Mouse (Mus musculus): ENCODE results near the gene Kmt2c.
"Not testable (repeated sequence)": the region's sequence is repeated elsewhere in the genome, so short reads cannot be mapped to it uniquely, and the experiment has no call there.

The Kmt2c gene

DNA sequence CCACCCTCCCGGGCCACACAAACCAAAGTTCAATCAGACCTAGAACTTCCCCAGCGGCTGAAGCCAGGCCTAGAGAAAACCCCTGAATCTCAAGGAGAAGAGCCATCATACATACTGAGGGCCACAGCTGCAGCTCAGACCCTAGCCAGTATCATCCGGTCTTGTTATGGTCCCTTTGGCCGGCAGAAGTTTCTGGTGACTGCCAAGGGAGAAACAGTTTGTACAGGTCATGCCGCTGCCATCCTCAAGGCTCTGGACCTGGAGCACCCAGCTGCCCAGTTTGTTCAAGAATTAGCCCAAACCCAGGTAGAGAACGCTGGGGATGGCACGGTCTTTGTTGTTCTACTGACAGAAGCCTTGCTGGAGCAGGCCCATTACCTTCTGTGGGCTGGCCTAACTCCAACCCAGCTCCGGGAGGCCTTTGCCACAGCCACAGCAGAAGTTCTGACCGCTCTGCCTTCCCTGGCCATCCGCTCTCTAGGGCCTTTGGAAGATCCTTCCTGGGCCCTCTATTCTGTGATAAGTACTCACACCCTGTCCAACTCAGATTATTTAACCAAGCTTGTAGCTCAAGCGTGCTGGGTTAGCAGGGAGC is 17.8 kb upstream of the Kmt2c start:
- no peak for DNase-seq (ENCODE audit: low spot score in 2 of 2)

DNA sequence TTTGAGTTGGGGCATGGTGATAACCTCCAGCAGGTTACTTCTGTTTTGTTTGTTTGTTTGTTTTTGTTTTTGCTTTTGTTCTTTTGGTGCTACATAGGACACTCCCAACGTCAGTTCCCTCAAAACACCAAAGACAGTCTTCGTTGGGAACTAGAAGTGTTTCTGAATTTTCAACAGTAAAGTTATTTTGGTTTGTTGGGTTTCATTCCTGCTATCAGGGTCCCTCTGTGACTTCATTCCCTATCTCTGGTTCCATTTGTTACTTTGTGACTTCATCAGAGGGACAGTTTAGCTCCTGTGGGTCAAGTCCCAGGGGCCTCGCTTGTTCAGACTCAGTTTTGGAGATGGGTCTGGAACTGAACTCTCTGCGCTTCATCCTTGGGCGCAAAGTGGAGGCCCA is 17.2 kb upstream of the Kmt2c start, which contains the start of gene Cct8l1:
TSS of gene Cct8l1 (plus strand) at position 301 of the 400 bp plus-strand sequence.
- DNase-seq (ENCODE audit: low spot score in 2 of 2): no peak

DNA sequence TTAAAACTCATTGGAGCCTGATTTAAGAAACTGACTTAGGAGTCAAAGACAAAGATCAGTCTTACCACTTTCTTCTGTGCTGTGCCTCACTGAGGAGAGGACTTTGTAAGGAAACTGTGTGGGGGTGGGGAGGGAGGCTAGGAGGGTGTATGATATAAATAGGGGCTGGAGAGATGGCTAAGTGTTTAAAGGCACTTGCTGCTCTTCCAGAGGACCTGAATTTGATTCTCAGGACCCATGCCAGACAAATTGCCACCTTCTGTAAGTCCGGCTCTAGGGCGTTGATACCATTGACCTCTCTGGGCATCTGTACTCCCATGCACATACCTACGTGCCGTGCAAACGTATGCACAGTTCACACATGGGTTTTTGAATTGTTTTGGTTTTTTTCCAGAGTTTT is 7.5 kb upstream of the Kmt2c start:
- no peak for DNase-seq (ENCODE audit: low spot score in 2 of 2)

DNA sequence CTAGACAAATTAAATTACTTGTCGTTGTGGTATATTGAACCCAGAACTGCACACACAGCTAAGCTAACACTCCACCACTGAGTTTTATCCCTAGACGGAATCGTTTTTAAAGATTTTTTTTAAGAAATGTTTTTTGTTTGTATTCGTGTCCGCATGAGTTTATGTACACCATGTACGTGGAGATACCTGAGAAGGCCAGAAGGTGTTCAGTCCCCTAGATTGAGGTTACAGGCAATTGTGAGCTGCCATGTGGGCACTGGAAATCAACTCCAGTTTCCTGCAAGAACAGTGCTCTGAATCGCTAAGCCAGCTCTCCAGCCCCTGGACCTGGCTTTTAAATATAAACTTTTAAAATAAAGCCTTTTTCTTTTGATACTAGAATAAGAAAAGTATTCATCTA is 2.1 kb upstream of the Kmt2c start:
- DNase-seq (ENCODE audit: low spot score in 2 of 2): no peak

DNA sequence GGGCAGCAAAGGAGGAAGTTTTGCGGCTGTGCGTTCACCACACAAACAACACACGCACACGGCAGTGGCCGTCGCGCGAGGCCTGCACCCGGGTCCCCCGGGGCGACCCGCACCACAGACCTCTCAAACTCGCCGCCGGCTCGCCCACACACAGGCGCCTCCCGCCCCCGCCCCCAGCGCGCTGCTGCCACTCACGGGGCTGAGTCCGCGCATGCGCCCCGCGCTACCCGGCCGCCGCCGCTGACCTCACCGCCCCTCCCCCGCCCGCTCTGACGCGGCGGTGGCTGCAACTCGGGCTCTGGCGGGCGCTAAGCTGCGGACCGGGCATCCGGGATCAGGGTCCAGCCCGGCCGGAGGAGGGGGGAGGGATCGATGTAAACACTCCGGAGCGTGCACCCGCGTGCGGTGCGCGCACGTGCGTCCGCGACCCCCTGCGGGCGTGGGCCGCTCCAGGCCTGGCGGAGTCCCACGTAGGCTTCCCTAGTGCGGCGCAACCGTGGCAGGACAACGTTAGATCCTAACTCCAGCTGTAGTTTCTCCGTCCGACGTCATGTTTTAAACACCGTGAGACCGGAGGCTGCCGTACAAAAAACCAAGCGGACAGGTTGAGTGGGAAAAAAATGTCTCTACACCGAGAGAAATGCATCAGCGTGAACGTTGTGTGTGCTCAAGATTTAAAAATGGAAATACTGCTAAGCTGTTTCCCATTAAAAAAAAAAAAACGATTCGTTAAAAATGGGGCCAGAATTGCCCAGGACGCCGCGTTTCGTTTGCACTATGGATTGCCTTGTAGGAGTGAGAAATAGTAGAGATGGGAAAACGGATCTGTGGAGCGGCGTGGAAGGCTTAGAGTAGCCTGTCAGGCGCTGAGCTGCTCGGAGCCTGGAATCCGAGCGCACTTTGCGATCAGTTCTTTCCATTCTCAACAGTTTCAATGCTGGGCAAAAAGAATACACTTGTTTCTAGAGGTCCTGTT is 1.1 kb upstream of the Kmt2c start:
- peak; percentile 98 to 99 for DNase-seq (ENCODE audit: low spot score in 2 of 2)

DNA sequence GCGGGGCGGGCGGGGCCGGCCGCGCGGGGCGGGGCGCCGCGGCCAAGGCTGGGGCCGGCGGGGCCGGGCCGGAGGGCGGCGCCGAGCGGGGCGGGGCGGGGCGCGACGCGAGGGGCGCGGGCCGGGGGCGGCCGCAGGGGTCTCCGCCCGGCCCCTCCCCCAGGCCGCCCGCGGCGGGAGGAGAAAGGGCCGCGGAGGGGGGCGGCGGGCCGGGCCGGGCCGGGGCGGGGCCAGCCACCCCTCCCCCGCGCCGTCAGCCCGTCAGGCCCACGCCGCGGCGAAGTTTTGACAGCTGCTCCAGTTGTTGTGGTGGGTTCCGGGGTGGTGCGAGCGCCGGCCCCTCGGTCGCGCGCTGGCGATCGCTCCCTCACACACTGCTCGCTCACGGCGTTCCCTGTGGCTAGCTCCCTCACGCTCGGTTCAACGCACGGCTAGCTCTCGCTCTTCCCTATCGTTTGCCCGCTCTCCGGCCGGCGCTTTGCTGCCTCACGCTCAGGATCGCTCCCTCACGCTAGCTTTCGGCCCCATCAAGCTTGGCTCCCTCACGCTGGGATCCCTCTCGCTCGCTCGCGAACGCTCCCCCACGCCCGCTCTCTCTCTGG is 339 bp upstream of the Kmt2c start:
- peak; percentile 73 to 74 for DNase-seq (ENCODE audit: low spot score in 2 of 2)

DNA sequence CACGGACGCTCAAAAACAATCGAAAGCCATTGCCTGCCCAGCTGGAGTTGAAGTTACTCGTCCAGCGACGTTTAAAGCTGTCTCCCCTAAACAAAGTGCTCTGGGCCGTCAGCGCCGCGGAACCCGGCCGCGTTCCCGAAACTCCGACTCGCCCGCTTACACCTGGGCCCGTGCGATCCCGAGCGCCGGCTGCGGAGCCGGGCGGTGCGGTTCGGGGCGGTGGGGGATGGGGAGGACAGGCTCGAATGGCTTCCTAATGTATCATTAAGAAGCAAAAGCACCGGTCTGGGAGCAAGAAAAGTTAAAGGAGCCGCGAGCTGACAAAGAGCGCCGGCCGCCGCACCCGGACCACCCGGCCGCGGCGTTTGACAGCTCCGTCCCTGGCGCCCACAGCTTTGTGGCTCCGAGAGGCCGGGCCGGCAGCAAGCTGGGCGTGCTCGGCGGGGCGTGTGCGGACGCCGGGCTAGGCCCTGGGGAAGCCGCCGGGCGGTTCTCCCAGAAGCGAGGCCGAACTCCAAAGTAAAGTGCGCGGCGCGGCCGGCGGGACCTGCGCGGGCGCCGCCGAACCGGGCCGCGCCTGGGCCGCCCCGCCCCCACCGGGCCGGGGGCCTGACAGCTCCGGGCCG is 750 bp downstream of the Kmt2c start:
- DNase-seq (ENCODE audit: low spot score in 2 of 2): peak; percentile 52 to 62

DNA sequence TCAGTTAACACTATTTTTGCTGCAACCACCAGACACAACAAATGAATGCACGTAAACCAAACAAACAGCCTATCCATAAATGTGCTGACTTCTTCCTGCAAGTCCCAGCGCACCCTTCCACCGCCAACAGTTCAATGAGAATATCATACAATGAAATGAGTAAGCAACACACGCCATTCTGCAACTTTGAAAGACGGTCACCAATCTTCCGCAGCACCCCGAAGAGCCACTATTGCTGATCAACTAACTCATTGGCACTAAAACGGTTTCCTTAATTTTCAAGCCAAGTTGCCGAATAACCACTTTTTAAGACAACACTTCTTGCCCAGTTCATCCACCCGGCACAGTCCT is 1.2 kb downstream of the Kmt2c start:
- no peak for DNase-seq (ENCODE audit: low spot score in 2 of 2)

DNA sequence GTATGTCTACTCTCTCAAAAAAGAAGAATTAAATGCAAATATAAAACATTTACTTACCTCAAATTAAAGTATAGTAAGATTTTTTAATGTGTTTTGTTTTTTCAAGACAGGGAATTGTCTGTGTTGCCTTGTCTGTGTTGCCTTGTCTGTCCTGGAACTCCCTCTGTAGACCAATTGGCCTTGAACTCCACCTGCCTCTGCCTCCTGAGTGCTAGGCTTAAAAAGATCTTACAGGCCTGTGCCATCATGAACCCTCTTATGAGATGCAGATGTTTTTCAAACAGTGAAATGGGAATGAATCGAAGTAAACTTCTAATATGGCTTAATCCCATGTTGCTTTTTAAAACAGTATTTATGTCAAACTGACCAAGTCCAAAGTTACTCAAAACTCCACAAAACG is 1.9 kb downstream of the Kmt2c start:
- no peak for DNase-seq (ENCODE audit: low spot score in 2 of 2)

DNA sequence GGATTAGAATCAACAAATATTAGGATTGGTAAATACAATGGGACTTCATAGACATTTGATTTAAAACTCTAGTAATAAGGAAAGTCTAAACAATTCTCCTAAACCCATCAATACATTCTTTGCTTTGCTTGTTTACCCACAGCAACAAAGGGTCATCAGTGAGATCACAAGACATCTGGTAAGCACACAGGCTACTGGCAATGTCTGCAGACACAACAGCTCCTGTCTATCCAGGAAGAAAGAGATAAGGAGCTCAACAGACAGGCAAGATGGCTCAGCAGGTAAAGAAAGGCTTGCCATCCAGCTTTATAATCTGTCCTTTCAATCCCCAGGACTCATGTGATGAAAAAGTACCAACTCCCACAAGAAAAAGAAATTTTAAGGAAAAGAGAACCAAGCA is 19.7 kb downstream of the Kmt2c start:
- DNase-seq (ENCODE audit: low spot score in 2 of 2): no peak

DNA sequence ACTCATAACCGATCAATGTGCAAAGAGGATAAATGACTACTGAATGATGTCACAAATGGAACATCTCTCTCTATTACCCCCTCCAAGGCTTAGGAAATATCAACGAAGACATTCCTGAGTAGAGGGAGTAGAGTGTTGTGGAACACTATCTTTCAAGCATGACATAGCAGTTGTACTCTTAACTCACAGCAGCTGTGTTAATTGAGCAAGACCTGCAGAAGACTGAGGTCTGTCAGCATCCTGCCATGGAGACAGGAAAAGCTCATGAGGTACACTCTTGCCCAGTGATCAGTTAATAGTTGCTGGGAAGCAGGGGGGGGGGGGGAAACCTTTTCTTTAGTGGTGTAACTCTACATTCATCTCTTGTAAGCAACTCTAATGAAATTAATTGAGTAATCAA is 22.8 kb downstream of the Kmt2c start:
- no peak for DNase-seq (ENCODE audit: low spot score in 2 of 2)

DNA sequence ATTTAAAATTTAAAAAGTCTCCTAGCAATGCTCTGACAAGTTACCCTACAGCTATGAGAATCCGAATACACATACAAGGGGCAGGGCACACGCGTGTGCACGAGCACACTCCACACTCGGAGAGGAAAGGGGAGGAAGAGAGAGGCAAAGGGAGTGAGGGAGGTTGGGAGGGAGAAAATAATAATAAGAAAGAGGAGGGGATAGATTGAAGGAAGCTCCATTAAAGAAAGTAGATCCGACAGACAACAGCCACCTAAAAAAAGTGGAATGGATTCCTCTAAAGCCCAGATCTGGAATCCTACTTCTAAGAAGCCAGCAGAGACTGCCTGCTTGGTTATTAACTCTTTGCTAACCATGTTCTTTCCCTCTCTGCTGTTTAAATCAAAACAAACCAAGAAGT is 26.5 kb downstream of the Kmt2c start:
- DNase-seq (ENCODE audit: low spot score in 2 of 2): no peak

DNA sequence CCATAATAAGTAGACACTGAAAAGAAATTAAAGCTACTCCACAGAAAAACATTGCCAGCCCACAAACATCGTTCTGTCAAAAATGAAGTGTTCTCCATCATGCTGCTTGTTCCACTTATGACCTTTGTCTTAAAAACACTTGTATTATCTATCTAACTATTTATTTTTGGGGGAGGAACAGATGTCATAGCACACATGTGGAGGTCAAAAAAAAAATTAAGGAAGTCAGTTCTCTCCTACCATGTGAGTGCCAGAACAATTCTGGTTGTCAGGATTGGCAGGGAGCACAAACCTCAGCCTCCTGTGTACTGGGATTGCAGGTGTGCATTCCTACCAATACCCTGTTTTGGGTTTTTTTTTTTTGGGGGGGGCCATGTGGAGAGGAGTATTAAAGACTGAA is 36.6 kb downstream of the Kmt2c start:
- no peak for DNase-seq (ENCODE audit: low spot score in 2 of 2)

DNA sequence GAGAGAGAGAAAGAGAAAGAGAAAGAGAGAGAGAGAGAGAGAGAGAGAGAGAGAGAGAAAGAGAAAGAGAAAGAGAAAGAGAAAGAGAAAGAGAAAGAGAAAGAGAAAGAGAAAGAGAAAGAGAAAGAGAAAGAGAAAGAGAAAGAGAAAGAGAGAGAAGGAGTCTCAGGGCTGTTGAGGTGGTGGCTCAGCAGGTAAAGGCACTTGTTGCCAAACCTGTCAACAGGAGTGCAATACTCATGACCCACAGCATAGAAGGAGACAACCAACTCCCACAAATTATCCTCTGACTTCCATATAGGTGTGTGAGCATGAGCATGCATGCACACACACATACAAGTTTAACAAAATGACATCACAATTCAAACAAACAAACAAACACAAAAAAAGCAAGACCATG is 43.2 kb downstream of the Kmt2c start:
- not testable (repeated sequence) for DNase-seq (ENCODE audit: low spot score in 2 of 2)

DNA sequence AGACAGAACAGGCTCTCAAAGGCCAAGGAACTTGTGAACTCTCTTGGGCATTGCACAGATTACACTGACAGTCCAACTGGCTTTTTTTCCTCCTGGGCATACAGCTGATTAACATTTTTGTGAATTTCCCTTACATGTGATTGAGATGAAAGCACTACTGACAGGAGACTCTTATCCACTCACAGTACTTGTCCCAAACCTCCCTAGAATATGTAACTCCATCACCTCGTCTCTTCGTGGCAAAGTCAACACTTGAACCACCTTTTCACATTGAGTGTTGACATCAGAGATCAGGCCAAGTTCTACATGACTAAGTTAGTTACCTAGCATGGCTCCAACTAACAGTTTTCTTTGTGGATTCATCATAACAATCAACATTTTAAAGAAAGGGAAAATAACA is 45.9 kb downstream of the Kmt2c start:
- no peak for DNase-seq (ENCODE audit: low spot score in 2 of 2)

DNA sequence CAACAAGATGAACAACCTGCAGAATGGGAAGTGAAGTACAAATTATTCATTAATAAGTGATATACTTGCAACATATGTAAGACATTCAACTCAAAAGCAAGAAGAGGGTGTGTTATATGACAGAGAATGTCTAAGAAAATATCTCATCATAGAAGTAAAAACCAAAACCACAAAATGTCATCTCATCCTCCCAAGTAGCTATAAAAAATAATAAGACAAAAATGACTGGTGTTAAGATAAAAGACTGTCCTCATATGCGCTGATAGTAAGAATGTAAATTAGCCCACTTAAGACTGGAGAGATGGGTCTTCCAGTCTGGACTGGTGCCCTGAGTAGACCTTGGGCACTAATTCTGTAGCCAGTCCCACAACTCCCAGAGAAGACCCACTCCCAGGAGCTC is 61.1 kb downstream of the Kmt2c start:
- no peak for DNase-seq (ENCODE audit: low spot score in 2 of 2)

DNA sequence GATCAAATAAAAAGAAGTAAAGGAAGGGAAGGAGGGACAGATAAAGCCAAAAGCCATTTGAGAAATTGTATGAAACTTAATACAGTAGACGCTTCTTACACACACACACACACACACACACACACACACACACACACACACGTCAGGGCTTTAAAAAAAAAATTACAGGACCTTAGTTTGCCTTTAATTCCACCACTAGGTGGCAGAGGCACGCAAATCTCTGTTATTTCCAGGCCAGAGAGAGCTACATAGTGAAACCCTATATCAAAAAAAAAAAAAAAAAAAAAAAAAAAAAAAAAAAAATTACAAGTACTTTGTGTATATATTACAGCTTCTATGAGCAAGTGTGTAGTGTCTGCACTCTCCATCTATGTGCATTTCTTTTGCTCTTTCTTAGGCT is 62.5 kb downstream of the Kmt2c start:
- DNase-seq (ENCODE audit: low spot score in 2 of 2): peak in 1 of 2 experiments; percentile 19

DNA sequence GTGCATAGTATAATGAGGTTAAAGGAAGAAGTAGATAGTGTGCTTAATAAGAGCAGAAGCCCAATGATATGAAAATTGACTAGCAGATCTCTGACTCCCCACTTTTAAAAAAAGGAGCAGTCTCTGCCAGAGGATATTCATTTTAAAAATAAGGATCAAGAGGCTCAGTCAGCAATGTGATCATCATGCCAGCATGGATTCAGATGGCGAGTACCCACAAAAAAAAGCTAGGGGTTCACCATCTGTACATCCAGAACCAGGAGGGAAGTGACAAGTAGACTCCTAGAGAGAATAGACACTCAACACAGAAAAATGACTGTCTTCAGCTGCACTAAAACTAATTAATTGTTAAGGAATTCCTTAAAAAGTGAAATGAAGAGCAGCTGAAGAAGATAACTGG is 76.0 kb downstream of the Kmt2c start:
- no peak for DNase-seq (ENCODE audit: low spot score in 2 of 2)

DNA sequence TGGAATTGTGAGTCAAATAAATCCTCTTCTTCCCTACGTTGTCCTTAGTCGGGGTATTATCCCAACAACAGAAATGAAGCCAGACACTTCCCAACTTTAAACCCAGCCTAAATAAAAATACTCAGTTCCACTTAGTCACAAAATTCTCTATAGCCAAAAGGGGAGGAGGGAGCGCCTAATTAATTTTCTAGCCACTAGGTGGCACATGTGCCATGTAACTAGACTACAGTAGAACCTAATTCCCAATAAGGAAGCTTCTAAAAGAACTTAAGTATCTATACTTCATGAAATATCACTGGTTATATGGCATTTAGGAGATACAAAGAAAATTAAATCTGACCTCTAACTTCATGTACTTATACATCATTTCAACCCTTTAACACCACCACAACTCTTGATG is 78.0 kb downstream of the Kmt2c start:
- DNase-seq (ENCODE audit: low spot score in 2 of 2): peak in 1 of 2 experiments; percentile 32

DNA sequence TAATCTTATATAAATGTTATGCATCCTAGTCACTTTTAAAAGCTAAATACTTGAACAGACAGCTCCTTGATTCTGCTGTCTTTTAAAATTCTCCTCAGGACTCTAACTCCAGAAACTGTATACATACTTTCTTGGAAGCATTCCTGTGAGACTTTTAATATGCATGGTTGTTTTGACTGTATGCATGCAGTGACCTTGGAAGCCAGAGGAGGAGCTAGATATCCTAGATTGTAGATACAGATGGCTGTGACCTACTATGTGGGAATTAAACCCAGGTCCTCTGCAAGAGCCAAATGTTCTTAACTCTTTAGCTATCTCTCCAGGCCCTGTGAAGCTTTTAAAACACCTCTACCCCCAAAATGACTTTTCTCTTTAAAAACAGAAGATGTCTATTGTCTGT is 83.2 kb downstream of the Kmt2c start:
- DNase-seq (ENCODE audit: low spot score in 2 of 2): no peak

DNA sequence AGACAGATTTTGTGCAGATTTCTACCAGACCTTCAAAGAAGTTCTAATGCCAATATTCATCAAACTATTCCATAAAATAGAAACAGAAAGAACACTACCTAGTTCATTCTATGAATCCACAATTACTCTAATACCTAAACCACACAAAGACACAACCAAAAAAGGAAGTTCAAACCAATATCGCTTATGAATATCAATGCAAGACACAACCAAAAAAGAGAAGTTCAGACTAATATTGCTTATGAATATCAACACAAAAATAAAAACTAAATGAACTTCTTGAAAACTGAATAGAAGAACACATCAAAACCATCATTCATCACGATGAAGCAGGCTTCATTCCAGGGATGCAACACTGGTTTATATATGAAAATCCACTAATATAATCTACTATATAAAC is 101.9 kb downstream of the Kmt2c start:
- no peak for DNase-seq (ENCODE audit: low spot score in 2 of 2)

DNA sequence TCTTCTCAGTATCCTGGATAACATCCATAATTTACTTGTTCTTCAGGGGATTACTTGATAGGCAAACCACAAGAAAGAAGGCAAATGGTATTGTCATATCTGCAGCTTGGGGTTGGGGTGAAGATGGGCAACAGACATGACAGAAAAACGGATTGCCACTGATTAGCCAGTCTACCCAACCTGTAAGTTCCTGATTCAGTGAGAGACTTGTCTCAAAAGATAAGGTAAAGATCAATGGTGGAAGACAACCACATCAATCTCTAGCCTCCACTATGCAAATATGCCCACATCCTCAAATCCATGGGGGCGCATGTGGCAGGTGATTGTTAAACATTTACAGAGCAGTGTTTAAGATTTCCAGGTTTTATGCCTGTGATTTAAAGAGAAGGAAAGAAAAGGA is 105.9 kb downstream of the Kmt2c start:
- DNase-seq (ENCODE audit: low spot score in 2 of 2): no peak

DNA sequence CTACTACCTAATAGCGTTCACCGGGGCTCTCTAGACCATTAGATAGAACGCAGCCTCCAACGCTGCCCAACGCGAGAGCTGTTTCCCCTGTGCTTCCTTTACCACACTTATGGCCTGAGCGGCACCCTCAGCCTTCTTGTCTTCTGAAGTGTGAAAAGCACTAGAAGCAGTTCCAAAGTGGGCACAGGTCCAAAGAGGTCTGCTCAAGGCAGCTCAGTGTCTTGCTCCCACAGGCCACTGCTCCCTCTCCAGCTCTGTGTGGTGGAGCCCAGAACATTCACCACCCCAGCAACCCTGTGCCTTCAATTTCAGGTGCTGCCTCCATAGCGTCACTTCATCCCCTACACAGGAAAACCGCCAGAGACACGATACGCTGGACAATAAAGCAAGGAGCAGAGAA is 115.0 kb downstream of the Kmt2c start:
- DNase-seq (ENCODE audit: low spot score in 2 of 2): no peak
